Mouse (Mus musculus) adrenal gland, adult 18-20 months (tissue): ENCODE results near the gene Man1c1. TPM values are rescaled to one million over a fixed set of nuclear protein-coding genes. Genes with fewer than 3 reads are reported as not detected.
A peak's percentile ranks its signal among the peaks of the same experiment; 100 is the strongest.

Source experiments
- DNase-seq, 2 experiments: peaks; one replicate each; pipeline ENCODE4 v3.0.0; 2021 to 2022; ENCODE audit warnings: low spot score in 2 of 2
- microRNA-seq, 2 experiments: library from miRNA; unstranded; fragments of <30 nt; microRNA quantifications; one replicate each; pipeline ENCODE4 v1.2.0; 2021; ENCODE audit warnings: borderline number of aligned reads in 2 of 2
- total RNA-seq, 2 experiments: library from RNA; stranded (reverse); gene quantifications; 1 replicate in 1 of 2; 2 replicates in 1 of 2; pipeline ENCODE4 v1.2.3; 2021

The Man1c1 gene
- total RNA-seq, 2 experiments from 2014 or later, result 14.9 to 20.8 TPM

DNA sequence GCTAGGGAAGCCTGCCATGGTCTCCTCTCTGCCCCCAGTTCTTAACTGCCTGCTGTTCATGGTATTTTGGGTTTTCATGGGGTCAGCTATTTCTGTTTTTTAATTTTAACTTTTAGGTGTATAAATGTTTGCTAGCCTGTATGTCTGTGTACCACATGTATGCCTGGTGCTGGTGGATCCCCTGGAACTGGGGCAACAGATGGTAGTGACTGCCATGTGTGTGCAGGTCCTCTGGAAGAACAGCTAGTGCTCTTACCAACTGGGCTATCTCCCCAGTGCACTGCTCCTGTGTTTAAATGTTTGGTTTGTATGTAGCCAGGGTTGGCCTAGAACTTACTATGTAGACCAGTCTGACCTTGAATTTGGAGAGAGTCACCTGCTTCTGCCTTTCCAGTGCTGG, 184.8 kb downstream of the Man1c1 start:
- DNase-seq, result no peak

DNA sequence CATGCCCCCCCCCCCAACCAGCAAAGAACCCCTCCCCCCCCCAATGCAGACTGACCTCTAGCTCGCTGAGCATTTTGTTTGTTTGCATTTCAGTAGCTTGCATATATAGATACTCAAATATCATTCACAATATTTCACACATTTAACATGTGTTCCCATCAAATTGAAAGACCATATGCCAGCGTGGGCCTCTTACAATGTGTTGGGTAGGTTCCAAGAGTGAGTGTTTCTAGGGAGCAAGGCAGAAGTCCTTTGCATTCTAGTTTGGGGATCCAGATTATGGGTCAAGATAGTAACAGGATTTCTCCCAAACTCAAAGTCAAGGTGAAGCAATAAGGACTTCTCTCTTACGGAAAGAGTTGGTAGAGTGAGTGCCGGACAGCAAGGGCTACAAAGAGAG, 185.5 kb downstream of the Man1c1 start:
- no peak for DNase-seq

DNA sequence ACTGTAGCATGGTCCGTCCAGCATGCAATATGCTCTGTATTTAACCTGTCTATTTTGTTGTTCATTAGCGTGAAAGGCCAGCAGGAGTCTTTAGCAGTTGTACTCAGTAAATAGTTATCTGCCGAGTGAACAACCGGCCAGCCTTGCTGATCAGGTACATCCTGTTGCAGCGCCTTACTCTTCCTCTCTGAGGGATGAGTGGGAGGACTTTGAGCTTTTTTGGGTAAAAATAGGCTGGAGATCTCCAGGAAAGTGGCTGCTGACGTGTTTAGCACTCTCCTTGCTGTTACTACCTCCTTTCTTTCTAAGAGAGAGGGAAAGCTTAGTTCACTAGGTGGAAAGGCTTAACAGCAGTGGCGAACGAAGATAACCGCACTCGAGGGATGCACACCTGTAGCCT, 186.4 kb downstream of the Man1c1 start:
- no peak for DNase-seq

DNA sequence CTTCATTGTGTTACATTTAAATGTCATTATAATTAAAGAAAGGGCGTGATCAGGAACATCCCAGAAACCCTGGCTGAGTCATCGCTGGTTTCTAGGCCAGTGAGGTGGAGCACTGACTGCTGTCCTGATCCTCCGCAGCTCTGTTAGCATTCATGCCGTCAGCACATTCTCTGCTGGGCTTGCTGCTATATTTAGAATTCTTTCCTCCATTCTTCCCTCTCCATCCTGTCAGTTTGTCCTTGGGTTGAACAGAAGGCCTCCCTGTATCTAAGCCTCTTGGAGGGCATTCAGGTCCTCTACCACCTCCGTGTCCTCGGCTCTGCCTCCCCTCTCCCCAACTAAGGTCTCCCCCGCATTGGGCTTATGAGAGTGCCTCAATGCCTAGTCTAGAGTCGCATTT, 187.1 kb downstream of the Man1c1 start:
- DNase-seq, result peak in 1 of 2 experiments; percentile 46

DNA sequence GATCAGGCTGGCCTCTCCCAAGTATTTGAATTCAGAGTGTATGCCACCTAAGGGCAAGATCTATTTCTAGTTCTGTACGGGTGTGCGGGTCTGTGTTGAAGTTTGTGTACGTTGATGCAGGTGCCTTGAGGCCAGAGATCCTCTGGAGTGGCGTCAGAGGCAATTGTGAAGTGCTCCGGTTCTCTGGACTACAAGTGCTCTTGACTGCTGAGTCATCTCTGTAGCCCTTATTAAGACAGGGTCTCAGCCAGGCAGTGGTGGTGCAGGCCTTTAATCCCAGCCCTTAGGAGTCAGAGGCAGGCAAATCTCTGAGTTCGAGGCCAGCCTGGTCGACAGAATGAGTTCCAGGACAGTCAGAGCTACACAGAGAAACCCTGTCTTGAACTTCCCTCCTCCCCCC, 188.5 kb downstream of the Man1c1 start:
- no peak for DNase-seq

DNA sequence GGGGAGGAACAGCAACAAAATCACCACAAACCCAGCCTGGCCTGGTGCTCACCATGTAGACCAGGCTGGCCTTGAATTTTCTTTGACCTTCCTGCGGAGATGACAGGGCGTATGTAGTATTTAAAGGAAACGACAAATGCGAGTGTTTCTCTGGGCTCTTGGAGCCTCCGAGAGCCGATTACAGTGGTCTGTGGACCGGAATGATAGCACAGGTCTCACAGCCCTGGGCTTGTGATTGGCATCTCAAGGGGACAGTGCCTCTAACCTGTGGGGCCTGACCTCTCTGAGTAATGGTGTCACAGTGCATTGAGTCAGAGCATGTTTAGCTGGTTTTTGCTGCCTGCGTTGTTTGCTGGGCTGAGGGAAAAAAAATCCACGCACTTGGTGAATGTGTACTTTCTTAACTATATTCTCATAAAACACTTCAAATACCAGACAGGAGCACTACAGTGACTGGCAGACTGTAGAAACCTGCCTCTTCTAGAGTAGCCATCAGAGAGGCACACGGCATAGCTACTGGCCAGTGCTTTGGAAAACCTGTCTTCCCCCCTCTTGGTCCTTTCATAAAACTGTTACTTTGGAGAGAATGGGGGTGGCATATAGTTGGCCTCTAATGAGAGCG, 189.7 kb downstream of the Man1c1 start:
- no peak for DNase-seq

DNA sequence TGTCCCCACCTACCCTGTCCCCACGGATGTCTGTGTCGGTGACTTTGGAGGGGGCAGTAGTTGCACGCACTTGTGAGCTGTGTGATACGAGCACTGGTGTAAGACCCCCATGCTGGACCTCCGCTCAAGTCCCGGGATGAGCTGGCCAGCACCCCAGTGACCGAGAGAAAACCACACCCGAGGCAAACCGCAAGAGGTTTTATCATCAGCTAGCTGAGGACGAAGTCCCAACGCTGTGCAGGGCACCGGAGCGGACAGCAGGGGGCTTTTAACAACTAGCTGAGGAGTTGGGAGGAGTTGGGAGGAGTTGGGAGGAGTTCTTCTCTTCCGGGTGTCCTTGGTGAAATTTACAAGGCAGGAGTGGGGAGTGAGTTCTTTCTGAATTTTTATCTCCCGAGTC, 191.3 kb downstream of the Man1c1 start:
- DNase-seq, result peak; percentile 70

DNA sequence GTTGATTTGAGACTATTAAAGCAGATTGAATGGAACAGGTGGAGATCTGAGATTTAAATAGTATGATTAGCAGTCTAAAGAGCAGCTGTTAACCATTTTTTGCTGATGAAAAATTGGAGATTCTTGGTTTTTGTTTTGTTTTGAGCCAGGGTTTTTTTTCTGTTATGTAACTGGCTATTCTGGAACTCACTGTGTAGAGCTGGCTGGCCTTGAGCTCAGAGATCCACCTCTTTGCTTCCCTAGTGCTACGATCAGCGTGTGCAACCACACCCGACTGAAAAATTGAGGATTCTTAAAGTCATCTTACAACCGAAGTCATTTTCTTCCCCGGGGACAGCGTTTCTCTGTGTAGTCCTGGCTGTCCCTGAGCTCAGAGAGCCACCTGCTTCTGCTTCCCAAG, 192.4 kb downstream of the Man1c1 start:
- DNase-seq, result no peak

Small RNAs within 50 kb of the gene (microRNA-seq; reads per million reads assigned to microRNA genes)
- gene Mir6403, result 0 reads per million in 2 experiments

Other genes with a start within 250 kb of the Man1c1 start
- gene Stmn1, start 236.0 kb downstream of the Man1c1 start, total RNA-seq, result 10 to 100 TPM; 24.8 to 25.6 TPM
- gene Paqr7, start 207.6 kb downstream of the Man1c1 start, total RNA-seq, result 10 to 100 TPM; 22.2 to 30.2 TPM
- under 1 TPM; 0.48 to 0.56 TPM for gene Aunip, start 193.3 kb downstream of the Man1c1 start, total RNA-seq
- gene Mtfr1l, start 168.9 kb downstream of the Man1c1 start, total RNA-seq, result 100 to 1,000 TPM; 123 to 132 TPM
- 10 to 100 TPM; 24.3 to 28.9 TPM for gene Selenon, start 152.1 kb downstream of the Man1c1 start, total RNA-seq
- gene Ldlrap1, start 63.7 kb upstream of the Man1c1 start, total RNA-seq, result 10 to 100 TPM; 41.8 to 53.9 TPM
- gene Maco1, start 149.1 kb upstream of the Man1c1 start, total RNA-seq, result 10 to 100 TPM; 33.5 to 36.0 TPM
- under 1 TPM in 1 of 2 experiments, not detected in 1; 0.46 TPM for gene Rhd, start 160.2 kb upstream of the Man1c1 start, total RNA-seq
- 100 to 1,000 TPM; 160 to 339 TPM for gene Tmem50a, start 210.7 kb upstream of the Man1c1 start, total RNA-seq
- 100 to 1,000 TPM; 346 to 591 TPM for gene Rsrp1, start 219.3 kb upstream of the Man1c1 start, total RNA-seq
- gene Syf2, start 226.6 kb upstream of the Man1c1 start, total RNA-seq, result 10 to 100 TPM; 77.2 to 88.8 TPM